Mouse (Mus musculus) layer of hippocampus, adult 18-20 months (tissue): ENCODE measurements around the gene Invs. TPM values are rescaled to one million over a fixed set of nuclear protein-coding genes. Genes with fewer than 3 reads are reported as not detected.

Experiments used
- DNase-seq, 2 experiments: peaks; one replicate each; pipeline ENCODE4 v3.0.0; 2022; ENCODE audit warnings: low spot score in 2 of 2
- long read RNA-seq: library from polyadenylated mRNA; stranded (forward); transcript quantifications from one replicate; pipeline ENCODE4 v2.0.0, GENCODE M21; 2021
- total RNA-seq, 2 experiments: library from RNA; stranded (reverse); gene quantifications; 2 replicates each; pipeline ENCODE4 v1.2.3; 2021

Gene Invs
- total RNA-seq, result 10 to 100 TPM; 12.9 to 13.2 TPM
- long read RNA-seq, partial matches to known transcripts, result 3 of 9 reads
- long read RNA-seq, other reads (novel, unspliced or antisense), result 6 of 9 reads

DNA sequence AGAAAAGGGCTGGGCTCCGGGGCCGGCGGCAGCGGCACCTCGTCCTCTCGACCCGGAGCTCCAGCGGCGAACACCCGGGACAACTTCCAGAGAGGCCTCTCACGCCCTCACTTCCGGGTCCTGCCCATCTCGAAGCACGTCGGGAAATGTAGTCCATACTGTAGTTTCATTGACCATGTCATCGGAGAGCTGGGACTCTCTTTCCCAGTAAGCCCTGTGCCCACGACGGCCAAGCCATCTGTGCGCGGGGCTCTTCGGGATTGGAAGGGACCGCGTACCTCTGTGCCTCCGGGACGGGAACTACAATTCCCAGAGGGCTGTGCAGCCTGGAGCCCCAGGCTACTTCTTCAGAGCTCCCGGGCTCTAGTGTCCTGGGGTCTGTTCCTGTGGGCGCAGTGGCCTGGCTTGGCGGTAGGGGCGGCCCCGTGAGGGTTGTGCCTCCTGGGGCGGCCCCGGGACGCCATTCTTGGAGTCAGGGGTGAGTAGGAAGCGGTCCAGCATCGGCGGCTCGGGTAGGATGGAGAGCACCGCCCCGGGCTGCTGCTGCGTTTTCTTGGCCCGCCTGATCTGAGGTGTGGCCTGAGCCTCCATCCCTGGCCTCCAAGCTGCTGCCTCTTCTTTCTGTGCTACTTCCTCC is at the start of gene Invs, which contains the start of gene Erp44:
TSS of gene Invs (plus strand) at position 263 of the 637 bp plus-strand sequence.
TSS of gene Erp44 (minus strand) at position 61 of the 637 bp plus-strand sequence.
- peak; percentile 96 to 98 for DNase-seq

DNA sequence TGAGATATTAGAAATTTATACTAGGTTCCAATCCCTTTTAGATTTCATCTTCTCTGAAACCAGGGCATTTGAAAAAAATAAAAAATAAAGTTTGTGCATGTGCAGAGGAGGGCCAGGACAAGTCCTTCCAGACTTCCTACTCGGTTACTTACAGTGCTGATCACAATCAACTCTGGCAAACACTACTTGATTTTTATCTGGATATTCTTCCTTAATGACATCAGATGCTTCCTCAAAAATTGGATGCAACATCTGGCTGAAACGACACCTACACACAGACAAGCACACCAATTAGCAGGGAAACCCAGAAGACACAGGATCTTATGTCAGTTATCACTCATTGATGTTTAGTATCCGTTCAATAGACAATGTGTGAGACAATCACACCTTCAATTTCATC is 42.8 kb upstream of the Invs start:
- no peak for DNase-seq

DNA sequence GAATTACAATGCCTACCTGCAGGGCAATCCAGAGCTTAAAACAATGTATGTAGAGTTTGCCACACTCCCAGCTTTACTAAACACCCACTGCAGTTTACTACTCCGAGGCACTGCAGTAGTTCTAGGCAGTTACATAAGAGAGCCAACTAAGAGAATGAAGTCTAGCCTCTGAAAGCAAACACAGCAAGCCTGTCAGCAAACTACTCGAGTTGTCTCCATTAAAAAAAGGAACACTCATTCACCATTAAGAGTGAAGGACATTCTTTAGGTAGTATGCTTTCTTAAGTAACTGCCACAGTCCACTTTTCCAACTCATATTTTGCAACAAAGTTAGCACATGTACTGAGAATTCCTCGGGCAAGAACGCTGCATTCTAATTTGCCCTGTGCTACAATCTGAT is 40.5 kb upstream of the Invs start:
- DNase-seq, result no peak

DNA sequence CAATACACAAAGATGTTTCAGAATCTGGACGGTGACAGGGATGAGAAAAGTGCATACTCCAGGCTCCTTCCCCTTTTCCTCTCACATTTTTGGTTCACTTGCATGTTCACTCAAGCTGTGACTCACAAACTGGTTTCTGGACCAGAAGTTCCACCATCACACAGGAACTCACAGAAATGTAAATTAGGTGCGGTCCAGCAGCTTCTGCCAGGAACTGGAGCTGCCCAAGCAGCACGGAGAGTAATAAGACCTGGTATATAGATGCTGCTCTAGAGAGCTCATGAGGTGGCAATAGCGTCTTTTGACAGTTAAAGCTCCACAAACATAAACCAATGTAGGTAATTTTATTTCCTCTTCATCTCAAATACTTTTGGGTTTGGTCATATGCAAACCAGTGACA is 37.1 kb upstream of the Invs start:
- no peak for DNase-seq

DNA sequence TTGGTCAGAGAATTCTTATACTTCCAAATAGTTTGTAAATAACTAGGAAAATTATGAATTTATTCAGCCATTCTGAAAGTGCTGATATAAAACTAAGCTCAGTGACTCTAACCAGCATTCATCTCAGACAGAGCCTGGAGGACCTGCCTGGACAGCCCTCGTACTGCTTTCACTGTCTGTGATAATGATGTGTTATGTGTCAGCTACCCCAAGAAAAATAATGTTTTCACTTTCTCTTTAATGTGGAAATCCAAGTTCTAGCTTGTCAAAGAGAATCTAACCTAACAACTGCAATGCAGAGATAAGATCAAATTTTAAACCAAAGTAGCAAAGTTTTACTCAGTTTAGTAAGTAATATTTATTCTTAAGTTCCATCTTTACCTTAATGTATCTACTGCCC is 35.8 kb upstream of the Invs start:
- DNase-seq, result no peak

DNA sequence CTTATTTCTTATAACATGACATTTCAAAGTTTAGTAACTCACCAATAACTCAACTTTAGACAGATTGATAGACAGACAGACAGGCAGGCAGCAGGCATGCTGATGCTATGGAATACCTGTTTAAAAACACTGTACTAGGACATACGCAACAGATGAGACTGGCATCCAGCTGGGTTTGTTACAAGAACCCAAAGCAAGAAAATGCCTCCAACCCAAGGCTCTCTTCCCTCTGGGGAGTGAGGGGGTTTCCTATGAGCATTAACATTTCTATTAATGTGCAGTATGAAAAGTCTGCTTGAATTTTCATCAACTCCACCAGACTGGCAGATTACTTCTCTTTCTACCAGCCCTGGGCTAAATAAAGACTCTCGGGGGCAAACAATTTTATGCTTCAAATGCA is 35.3 kb upstream of the Invs start:
- no peak for DNase-seq

DNA sequence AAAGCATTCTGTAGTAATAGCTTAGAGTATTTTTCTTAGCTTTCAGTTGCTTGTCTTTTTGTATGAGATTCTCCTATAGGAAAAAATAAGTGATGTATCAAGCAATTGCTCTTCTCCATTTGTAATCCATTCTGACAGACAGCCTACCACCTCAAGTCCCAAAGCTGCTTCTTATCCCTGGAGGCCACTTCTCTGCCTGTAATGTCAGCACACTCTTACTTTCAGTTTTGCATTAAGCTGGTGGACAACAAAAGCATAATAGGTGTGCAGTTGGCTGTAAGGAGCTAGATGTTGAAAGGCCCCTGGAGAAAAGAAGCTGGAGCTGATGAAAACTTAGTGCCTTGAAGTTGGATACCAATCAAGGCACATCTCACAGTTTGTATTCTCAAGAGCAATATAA is 26.3 kb upstream of the Invs start:
- DNase-seq, result no peak

DNA sequence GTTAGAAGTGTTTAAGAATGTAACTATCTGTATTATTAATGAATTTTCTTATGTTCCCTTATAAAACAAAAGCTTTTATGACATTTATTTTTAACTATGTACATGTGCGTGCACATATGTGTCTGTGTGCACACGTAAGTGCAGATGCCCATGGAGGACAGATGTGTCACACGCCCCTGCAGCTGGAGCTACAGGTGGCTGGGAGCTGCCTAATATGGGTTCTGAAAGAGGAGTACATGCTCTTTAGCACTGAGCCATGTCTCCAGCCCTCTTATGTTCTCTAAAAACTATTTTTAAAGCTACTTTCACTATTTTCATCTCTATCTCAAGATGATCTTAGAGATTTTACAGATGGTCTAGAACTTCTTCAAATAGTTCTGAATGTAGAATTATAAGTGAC is 21.5 kb upstream of the Invs start:
- no peak for DNase-seq

DNA sequence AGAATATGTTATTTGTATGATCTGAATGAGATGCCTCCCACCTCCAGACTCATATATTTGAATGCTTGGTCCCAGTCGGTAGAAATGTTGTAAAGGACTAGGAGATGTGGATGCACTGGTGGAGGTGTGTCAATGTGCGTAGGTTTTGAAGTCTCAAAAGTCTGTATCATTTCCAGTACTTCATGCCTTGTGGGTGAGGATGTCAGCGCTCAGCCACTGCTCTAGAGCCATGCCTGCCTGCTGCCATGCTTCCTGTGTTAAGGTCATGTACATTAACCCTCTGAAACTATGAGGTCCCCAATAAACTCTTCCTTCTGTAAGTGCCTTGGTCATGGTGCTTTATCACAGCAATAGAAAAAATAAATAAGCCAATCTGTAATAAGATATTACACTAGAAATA is 11.9 kb upstream of the Invs start:
- DNase-seq, result no peak

DNA sequence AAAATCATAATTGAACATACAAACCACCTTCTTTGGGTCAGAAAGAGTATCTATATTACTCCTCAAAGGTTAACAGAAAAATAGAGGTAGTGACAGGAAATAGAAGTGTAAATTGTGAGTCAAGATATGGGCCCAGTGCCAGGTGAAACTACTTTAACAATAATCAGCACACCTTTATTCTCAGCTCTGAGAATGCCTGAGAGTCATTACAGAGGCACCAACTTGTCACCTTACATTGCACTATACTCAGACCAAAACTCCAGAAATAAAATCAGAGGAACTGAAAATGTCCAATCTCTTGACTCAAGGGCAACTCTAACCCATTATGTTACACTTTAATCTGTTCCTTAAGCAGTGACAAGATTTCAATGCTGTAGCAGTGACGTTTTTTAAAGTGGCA is 11.4 kb upstream of the Invs start:
- DNase-seq, result no peak

DNA sequence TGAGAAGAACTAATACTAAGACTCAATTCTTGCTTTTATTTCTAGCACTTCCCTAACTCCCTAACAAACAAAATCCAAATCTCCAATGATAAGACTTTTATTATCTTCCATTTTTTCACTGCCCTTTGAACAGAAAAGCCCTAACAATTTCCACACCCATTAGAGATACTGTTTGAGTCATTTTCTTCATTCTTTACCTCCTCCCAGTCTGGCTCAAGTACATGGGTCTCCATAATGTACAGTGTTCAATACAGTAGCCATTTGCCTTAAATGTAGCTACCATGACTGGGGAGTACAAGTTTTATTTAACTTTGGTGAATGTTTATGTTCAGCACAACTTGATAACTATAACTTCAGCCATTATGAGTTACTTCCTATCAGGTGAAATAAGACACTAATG is 9.0 kb upstream of the Invs start:
- no peak for DNase-seq

DNA sequence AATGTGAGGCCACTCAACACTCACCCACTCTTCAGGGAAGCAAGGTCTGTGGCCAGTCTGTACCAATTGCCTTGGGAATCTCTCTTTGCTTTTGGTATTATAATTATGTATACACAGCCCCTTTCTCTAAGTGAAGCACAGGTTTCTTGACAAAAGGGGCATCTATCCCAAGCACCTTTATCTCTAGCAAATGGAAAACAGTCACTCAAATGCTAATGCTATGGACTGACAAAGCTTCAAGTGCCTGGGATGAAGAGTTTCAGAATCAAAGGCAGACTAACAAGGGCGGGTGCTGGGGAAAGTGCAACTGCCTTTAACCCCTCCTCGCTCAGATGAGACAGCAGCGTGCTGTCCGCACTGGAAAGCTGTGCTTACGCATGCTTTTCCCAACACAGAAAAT is 7.7 kb upstream of the Invs start:
- DNase-seq, result no peak

DNA sequence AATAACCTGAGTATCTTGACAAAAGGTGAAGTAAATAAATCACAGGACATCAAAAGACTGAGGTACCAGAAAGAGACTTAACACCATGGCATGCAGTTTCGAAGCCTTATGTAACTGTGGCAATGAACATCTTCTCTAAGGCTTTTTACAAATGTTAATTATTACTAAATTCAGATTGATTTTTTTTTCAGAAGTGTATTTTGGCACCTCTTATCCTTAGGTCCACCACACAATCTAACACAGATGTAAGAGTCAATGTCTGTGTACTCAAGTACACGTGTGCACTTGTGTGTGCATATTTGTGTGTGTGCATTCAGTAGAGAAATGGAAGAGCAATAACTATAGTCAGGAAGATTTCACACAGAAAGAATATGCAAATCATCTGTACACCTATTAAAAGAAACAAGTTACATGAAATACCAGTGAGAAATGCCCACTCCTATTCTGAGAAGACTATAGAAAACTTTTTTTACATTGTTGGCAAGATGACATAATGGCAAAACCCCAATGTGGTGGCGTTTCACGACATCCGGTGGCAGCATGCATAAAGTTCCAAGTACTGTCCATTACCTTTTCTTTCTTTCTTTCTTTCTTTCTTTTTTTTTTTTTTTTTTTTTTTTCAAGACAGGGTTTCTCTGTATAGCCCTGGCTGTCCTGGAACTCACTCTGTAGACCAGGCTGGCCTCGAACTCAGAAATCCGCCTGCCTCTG is 6.3 kb upstream of the Invs start:
- DNase-seq, result no peak

DNA sequence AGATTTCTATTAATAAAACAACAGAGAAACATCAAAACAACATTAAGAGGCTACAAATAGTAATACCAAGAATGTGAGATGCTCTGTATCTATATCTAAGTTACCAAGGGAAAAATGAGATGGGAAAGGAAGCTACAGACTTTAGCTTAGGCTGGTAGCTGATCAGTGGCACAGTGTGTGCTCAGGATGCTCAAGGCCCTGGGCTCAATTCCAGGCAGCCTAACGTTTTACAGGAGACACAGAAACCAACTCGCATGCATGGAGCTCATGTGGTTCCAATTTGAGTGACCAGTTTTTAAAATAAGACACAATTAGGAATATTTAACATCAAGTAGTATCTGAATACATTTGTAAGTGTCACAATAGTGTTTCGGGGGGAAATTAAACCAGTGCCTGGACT is 3.8 kb upstream of the Invs start:
- no peak for DNase-seq

DNA sequence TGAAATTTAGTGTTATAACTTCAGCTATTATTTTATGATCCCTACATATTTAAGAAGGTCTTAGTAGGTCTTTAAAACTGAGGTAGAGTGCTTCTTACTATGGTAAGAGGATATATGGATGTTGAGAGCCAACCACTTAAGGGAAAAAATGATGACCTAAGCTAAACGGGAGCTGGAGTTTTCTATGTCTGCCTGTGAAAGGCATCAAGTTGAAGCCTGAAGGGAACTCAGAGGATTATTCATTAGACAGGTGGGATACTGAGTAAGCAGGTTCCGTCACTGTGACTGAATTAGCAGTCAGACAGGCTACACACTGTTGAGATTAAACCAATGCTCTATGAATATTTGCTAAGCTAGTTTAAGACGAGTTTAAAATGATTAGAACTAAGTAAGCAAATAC is 2.5 kb upstream of the Invs start:
- DNase-seq, result no peak

DNA sequence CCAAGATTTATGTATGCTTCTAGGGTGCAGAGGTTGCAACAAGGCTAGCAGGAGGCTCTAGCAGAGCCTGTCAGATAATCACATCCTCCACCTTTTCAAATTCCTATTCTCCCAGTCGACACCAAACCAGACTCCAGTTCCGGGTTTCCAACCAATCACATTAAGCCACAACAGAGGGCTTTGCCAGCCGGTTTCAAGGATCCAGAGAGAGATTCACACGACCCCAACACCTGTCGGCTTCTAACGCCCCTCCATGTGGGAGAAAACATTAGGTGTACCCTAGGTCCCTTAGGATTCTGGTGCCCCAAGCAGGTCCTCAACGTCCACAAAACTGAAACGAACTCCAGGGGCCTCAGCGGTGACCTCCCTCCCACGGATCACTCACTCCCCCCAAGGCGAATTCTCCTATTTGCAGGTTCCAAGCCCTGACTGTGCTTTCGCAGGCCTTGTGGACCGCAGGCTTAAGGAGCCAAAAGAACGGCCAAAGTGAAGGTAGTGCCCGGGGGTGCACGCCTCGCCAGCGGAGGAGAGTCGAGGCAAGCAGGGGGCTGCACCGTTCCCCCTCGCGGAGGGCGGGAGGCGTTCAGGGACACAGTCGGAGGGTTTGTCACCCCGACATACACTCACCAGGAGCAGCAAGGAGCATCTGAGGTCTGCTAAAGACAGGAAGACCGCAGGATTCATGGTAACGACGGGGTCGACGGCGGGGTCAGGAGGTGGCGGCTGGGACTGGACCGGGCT is 633 bp upstream of the Invs start:
- peak; percentile 25 to 36 for DNase-seq

DNA sequence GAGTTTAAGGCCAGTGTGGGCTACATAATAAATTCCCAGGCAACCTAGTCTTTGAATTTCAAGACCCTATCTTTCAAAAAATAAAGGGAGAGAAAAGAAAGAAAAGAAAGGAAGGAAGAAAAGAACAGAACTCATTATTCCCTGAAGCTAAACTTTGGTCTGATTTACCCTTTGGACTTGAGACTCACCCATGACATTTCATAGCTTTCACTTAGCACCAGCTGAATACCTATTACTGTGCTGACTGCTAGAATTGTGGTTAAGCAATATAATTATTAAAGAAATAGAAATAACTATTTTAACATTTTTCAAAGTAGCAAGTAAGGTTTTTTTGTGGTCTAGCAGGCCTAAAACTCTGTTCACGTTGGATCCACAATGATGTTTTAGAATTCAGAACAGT is 1.6 kb downstream of the Invs start:
- no peak for DNase-seq

DNA sequence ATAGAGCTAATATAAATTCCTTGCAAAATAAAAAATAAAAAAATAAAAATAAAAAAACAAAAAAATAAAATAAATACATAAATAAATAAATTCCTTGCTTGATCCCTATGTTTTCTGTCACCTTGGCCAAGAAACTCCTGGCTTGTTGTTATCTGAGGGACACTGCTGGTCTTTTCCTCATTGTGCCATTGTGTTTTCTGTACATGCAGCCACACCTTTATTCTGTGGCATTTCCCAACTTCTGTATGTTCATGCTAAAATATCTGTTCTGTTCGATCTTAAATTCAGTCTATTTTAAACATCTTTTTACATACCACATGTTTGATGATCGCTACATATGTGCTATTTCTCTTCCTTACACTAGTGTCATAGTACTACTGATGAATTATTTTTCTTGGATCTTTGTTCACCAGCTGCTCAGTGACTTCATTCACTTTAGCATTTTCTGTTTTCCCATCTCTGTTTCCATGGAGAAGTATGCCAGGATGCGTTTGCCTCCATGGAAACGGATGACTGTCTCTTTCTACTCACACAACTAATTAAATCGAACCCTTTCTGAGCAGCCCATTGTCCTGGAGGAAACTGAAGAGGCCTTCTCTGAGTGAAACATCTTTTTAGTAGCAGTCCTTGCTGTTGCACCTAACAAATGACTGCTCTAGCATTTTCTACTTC is 7.7 kb downstream of the Invs start:
- peak; percentile 27 to 74 for DNase-seq

DNA sequence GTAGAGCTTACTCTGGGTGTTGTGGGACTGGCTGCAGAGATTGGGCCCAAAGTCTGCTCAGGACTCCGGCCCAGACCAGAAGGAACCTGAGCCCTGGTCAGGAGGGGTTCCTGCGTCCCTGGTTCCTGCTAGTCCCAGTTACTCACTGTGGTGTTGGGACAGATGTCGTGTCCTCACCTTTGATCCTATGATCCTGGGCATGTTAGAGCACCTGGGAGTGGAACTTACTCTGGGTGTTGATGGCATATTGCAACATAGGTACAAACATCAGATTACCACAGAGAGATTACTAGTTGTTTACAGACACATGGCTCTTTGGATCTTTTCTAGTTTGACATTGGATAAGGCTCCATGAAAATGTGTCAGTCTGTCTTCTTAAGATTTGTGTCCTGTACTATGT is 35.3 kb downstream of the Invs start:
- DNase-seq, result no peak

DNA sequence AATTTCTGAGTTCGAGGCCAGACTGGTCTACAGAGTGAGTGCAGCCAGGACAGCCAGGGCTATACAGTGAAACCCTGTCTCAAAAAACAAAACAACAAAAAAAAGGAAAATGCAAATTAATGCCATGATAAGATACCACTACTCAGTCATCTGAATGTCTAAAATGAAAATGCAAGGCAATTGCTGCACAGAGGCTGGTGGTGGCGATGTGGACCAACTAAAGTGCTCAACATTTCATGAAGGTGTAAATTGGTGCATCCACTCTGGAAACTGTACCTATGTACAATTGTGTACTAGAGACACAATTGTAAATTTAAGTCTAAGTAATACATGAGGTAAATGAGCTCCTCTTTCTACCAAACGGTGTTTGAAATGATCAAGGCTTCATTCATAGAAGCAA is 36.5 kb downstream of the Invs start:
- no peak for DNase-seq

DNA sequence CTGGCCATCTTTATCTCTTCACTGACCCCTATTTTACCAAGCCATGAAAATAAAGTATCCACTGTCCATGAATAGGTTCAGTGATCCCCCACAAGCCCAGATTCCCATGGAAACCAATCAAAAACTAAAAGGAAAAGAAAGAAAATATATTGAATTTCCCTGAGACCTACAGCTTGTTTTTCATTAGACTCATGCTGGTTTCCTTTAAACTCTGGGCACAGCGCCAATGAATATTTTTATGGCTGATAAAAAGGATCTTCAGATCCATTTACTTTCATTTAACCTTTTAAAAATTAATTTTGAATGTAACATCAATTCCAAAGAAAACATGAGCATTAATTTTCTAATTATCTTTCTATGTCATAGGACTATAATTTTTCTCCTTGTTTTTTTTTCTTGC is 41.7 kb downstream of the Invs start:
- DNase-seq, result no peak

DNA sequence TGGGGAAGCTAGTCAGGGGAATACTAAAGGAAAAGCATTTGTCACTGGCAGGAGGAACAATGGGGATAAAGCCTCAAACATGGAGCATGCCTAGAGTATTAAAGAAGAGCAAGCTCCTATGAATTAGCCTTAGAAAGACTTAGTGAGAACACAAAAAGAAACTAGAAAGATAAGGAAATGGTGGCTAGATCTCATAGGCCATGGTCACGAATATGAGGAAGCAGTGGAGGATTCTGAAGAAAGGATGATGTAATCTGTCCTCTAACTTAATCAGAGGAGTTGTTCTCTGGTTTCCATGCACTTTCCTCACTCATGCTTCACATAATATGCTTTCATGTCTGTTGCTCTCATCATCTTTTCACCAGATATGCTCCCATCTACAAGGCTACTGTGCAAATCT is 42.5 kb downstream of the Invs start:
- DNase-seq, result no peak
